Mouse (Mus musculus): ENCODE results near the gene Vars2.

Vars2 gene

GRCm38 (mm10) chr17:35667334-35668065, at the start of gene Vars2:
TSS of gene Vars2 (minus strand) at chr17:35667592.
- ATAC-seq (ENCODE audit: insufficient number of reproducible peaks, low FRiP score, low TSS enrichment) = peak; percentile 83

- no peak for ATAC-seq (ENCODE audit: insufficient number of reproducible peaks, low FRiP score, low TSS enrichment)
Observed at GRCm38 (mm10) chr17:35717080-35717479, 49.7 kb upstream of the Vars2 start.

DNA sequence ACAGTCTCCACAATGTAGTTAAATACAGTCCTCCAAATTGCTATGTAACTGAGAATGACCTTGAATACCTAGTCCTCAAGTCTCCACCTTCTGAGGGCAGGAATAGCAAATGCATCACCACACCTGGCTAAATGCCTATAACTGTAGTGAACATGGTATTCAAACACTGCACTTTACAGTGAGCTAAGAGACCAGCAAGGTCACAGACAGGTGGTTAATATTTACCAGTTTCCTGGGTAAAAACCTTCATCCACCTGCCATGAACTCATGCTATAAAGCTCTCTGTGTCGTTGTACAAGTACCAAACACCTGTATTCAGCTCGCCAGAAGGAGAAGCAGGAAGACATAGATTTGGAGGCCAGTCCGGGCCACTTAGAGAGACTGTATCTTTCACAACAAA, 48.7 kb upstream of the Vars2 start:
- no peak for ATAC-seq (ENCODE audit: insufficient number of reproducible peaks, low FRiP score, low TSS enrichment)

DNA sequence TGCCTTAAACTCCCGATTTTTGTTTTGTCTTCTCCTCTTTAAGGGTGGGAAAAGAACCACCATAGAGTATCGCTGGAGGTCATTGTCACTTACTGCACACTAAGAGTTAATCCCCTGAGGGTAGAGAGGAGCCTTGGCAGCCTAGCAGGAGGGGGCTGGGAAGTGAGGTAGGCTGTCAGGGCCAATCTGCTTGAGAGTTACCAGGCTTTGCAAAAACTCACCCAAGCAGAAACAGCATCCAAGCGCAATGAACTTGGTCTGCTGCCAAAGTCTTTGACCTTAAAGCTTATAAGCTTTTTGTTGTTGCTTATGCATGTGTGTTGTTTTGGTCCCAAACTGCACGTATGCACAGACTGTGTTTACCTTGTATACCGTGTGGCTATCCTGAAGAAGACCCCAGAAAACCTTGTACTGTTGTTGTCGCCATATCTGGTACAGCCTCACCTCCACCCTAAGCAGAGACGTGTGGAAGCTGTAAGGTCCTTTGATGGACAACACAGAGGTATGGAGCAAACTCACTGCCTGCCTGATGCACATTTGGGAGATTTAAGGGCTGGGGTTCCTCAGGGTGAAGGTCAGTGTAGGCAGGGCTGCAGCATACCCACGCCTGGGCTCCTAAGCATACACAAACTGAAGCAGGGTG, 43.4 kb upstream of the Vars2 start:
- ATAC-seq (ENCODE audit: insufficient number of reproducible peaks, low FRiP score, low TSS enrichment) = no peak

DNA sequence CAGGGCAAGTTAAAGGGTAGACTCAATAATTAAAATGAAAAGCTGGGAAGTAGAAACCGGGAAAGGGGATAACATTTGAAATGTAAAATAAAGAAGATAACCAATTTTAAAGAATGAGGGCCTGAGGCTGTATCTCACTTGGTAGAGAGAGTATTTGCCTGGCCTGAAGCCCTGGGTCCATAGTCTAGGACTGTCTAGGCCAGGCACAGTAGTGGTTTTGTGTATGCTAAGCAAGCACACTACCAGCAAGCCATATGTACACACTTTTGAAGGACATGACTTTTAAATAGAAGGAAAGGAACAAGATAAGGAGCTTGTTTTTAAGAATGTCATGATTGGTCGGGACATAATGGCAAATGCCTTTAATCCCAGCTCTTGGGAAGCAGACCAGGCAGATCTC, 41.2 kb upstream of the Vars2 start:
- no peak for ATAC-seq (ENCODE audit: insufficient number of reproducible peaks, low FRiP score, low TSS enrichment)

DNA sequence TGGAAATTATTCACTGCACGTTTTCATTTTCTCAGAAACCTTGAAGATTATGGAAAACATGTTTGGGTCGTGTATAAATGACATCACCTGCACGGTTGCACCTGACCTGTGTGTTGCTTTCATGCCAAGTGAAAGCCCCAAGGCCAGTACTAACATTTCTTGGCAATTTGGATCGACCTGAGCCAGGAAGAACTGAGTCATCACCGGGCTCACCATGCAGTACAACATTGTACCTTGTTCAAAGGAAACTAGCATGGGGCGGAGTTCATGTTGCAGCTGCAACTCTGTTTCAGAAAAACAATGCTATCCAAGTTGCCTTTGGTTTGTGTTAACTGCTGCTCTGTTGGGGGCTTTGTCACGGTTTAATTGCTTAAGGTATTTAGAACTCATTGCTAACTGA, 40.5 kb upstream of the Vars2 start:
- ATAC-seq (ENCODE audit: insufficient number of reproducible peaks, low FRiP score, low TSS enrichment) = no peak

DNA sequence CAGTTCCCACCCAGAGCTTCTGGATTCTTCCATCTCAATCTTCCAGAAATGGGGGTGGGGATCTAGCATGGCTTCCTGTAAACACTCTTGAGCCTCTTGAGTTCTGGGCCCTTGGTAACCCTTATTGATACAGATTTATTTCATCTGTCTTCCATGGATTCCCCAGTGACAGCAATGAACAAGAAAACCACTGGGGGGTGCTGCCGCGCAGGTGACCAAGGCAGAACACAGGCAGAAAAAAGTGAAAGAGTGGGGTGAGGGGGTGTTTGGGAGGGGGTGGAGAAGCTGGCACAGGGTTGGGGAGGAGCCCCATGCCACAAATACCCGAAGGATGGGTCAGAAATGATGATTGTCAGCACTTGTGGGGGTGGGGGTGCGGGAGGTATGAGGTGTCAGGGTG, 38.4 kb upstream of the Vars2 start:
- no peak for ATAC-seq (ENCODE audit: insufficient number of reproducible peaks, low FRiP score, low TSS enrichment)

DNA sequence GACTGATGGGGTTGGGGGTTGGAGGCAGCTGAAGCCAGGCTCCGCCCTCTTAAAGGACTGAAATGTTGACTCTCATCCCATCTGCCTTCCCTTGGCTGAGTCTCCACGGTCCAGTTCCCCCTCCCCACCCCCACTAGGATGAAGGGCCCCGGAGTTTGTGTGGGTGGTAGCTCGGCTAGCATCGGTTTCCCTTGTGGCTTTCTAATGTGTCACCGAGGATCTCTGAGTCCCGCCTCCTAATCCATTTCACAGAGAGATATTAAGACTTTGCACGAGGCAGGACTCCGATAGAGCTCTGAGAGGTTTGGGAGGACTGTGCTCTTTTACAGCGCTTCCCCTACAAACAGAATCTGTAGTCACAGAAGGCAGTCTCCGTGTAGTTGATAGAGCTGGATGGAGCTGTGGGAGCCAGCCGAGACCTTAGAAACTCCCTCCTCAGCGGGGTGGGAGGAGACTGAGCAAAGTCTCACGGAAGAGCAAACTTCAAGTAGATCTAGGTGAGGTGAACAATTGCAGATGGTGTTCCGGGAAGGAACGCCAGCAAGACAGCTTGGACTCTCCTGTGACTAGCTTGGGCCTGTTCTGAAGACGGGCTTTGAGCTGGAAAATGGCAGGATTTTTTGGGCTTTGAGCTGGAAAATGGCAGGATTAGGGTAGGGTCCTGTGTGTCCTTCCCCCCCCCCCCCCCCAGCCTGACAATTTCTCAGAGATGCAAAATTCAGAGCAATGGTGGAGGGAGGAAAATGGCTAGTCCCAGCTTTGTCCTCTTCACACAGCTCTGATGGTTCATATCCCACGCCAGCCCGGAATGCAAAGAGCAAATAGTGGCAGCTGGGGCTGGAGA, 37.5 kb upstream of the Vars2 start, which contains the start of gene Ddr1:
Gene Ddr1 (minus strand): TSS at position 1 of the 844 bp plus-strand sequence.
- no peak for ATAC-seq (ENCODE audit: insufficient number of reproducible peaks, low FRiP score, low TSS enrichment)

DNA sequence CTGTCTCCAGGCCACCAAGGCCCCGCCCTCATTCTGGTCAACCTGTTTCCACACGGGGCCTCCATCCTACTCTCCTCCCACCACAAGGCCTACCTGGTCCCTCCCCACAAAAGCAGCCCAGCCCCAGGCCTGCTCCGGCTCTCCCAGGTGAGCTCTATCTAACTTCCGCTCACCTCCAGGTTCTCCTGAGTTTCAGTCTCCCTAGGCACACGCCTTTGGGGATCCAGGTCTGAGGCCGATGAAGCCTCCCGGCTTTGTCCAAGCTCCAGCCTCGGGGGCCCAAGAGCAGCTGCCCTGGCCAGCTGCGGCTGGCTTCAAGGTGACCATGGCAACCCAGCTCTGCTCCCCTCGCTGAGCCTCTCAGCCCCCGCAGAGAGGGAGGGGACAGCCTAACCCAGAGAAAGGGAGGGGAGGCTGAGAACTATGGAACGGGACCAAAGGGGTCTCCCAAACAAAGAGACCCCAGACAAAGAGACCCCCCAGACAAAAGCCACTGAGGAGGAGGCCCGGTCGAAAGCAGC, 36.4 kb upstream of the Vars2 start:
- no peak for ATAC-seq (ENCODE audit: insufficient number of reproducible peaks, low FRiP score, low TSS enrichment)

GRCm38 (mm10) chr17:35703065-35703464, 35.7 kb upstream of the Vars2 start:
- ATAC-seq (ENCODE audit: insufficient number of reproducible peaks, low FRiP score, low TSS enrichment) = no peak

DNA sequence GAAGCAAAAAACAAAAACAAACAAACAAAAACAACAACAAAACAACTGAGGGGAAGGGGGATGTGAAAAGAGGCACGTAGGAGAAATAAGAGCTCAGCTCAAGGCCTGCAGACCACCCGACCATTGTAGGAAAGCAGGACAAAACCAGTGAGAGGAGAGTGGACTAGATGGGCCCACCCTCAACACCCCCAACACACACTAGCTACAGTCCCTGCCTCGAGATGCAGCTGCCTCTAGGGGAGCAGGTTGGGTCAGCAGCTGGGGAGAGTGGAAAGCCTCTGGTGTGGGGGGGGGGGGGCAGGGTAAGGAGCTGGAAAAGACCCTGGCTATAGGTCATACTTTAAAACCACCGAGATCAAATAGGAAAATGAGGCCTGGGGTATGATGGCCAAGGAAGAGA, 35.2 kb upstream of the Vars2 start:
- no peak for ATAC-seq (ENCODE audit: insufficient number of reproducible peaks, low FRiP score, low TSS enrichment)

DNA sequence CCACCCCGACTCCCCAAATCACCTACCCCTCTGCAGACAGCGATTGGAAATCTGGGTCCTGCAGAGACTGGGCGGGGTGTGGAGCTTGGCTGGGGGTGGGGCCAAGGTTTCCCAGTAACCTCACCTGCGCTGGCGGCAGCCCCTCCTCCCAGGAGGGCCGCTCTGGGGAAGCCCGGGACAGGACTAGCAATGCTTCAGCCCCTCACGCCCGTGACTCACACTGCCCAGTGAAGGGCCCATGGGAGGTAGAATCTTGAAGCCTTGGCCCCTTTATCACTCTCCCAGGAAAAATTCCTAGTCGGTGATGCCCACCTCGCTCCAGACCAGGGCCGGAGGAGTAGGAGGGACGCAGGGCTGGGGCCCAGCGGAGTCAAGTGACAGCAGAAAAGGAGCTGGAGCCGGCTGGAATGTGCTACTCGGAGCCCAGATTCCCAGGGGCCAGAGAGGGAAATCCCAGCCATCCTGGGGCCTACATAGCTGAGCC, 34.6 kb upstream of the Vars2 start:
- no peak for ATAC-seq (ENCODE audit: insufficient number of reproducible peaks, low FRiP score, low TSS enrichment)

GRCm38 (mm10) chr17:35701203-35701977, 34.0 kb upstream of the Vars2 start:
- no peak for ATAC-seq (ENCODE audit: insufficient number of reproducible peaks, low FRiP score, low TSS enrichment)

DNA sequence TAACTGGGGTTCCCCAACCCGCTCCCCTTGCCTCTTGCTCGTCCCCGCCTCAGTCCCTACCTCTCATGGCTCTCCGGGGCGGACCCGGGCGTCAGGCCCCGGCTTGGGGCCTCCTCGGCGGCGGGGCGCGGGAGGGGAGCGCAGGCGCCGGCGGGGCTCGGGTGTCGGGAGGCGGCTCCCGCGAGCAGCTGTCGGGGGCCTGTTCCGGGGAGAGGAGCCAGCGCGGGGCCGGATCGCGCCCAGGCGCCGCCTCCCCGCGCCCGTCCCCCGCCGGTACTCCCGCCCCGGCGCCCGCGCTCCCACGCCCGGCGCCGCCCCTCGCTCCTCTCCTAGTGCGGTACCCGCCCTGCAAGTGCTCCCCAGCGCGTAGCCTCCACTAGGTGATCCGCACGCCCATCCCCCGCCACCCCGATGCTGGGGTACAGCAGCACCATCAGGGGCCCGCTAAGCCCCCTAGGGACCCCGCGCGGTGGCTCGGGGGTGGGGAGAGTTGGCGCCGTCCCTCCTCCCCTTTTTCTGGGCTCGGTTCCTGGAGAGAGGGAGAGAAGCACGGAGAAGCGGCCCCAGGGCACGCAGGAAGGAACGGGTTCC, 33.1 kb upstream of the Vars2 start:
- peak; percentile 56; the same call in 1 of the 2 replicates for ATAC-seq (ENCODE audit: insufficient number of reproducible peaks, low FRiP score, low TSS enrichment)

GRCm38 (mm10) chr17:35699919-35700318, 32.5 kb upstream of the Vars2 start:
- peak; percentile 45; the same call in 1 of the 2 replicates for ATAC-seq (ENCODE audit: insufficient number of reproducible peaks, low FRiP score, low TSS enrichment)

DNA sequence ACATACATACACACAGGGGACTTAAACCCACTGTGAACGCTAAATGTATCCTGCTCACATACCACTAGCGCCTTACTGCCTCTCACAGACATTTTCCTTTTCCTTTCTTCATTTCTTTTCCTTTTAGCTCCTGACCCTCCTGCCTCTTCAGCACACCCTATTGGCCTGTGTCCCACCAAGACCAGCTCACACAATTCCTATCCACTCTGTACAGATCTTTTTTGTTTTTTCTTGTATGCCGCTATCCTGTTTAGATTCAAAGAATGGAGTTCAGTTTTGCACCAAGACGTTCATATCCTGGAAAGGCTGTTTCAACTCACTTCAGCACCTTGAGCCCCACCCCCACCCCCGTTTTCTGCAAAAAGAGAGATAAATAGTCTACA, 31.1 kb upstream of the Vars2 start:
- no peak for ATAC-seq (ENCODE audit: insufficient number of reproducible peaks, low FRiP score, low TSS enrichment)

GRCm38 (mm10) chr17:35697759-35698500, 30.5 kb upstream of the Vars2 start:
- ATAC-seq (ENCODE audit: insufficient number of reproducible peaks, low FRiP score, low TSS enrichment) = peak; percentile 43; the same call in 1 of the 2 replicates

GRCm38 (mm10) chr17:35697429-35697758, 30.0 kb upstream of the Vars2 start:
- ATAC-seq (ENCODE audit: insufficient number of reproducible peaks, low FRiP score, low TSS enrichment) = no peak

DNA sequence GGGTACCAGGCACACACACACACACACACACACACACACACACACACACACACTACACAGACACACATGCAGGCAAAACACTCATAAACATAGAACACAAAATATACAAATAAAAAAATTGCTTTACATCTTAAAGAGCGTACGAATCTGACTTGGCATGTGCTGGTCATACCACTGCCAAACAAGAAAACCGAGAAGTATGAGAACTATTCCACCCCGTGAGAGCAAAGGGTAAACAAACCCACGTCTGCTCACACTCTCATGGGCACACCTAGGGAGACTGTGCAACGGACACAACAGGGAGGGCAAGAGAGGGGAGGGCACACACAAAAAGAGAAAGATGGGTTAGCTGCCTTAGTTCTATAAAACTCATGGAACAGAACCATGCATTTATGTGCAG, 29.3 kb upstream of the Vars2 start:
- no peak for ATAC-seq (ENCODE audit: insufficient number of reproducible peaks, low FRiP score, low TSS enrichment)

Measured in cerebellum, adult (tissue).